Mouse (Mus musculus) kidney, adult 18-20 months (tissue): ENCODE data around the gene H2al1a.
"Not testable (repeated sequence)": the region's sequence is repeated elsewhere in the genome, so short reads cannot be mapped to it uniquely, and the experiment has no call there.

Source experiments
- DNase-seq: peaks from one replicate; pipeline ENCODE4 v3.0.0; 2021

Gene H2al1a

GRCm38 (mm10) chrX:11298957-11299356 lies at the start of gene H2al1a:
Gene H2al1a, plus strand, starts transcription at chrX:11299257.
- DNase-seq = not testable (repeated sequence)

DNA sequence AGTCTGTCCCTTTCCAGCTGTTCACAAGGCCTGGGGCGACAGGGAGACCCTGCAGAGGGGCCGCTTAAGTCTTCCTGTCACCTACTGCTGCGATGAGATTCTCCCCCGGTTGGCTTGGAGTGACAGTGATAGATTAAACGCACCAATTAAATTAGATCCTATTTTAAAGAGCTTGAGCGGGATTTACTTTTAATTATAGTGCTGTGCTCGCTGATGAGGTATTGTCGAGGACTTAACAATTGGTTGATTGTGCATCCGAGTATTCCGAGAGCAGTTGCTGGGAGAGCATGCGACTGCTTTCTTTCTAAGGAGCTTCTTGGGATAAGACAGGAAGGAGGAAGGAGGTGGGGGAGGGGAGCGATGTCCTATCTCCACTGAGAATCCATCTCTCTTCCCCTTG lies 48.9 kb upstream of the H2al1a start:
- no peak for DNase-seq

GRCm38 (mm10) chrX:11254062-11254461 lies 45.0 kb upstream of the H2al1a start:
- DNase-seq = no peak

DNA sequence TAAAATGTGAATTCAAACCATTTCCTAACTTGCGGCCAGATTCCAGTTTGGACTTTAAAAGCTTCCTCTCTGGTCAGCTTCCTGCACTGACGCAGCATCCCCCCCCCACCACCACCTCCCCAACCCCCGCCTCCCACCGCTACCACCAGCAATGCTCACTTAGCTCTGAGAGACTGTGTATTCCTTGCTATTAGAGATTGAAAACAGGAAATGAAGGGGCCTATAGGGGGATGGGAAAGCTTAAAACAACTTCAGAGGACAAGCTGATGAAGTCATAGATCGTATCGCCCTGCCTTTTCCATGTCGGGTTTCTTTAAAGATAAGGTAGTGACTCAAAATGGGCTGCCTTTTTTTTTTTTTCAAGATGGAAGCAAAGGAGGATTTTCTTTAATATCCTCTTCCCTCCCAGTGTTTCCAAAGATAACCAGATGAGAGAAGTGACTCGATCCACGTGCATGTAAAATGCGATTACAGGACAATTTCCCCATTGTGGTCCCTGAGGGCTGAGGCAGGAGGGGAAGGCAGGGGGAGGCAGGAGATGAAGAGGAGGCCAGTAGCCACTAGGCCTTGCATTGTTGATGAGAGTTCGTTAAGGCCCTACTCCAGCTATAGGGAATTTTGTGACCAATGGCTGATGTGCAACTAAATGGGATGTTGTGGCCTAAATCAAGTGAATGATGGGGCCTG lies 44.4 kb upstream of the H2al1a start:
- no peak for DNase-seq

DNA sequence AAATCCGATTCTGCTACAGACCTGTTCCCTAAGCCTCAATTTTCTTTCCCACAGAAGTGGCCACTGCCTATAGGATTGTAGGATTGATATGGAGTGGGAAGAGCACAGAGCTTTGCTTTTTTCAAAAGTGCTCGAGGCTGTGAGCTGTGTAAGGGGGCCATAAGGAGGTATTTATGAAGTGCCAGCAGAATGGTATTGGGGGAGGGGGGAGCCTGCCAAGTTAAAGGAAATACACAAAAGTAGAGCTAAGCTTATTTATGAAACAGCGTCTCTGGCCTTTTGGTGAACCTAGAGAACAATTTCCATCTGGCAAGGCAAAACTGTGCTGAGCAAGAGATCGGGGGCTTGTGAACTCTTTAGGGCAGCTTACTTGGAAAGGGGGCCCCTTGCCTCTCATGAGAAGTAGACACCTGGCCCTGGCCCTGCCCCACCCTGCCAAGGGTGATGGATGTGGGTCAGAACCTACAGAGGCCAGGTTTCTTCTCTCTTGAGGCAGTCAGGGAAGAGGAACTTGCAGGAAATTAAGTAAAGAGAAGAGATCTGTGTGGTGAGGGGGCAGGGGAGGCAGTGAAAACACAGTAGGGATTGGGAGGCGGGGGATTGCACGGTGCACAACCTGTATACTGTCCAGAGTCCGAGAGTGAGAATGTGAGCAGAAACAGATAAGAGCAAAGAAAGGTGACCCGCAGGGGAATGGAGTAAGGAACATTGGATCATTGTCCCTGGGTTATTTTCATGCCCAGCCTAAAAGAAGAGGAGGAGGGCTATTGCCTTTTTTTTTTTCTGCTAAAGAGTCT lies 43.3 kb upstream of the H2al1a start:
- DNase-seq = no peak

- no peak for DNase-seq
Observed at GRCm38 (mm10) chrX:11264918-11265317, 34.1 kb upstream of the H2al1a start.

DNA sequence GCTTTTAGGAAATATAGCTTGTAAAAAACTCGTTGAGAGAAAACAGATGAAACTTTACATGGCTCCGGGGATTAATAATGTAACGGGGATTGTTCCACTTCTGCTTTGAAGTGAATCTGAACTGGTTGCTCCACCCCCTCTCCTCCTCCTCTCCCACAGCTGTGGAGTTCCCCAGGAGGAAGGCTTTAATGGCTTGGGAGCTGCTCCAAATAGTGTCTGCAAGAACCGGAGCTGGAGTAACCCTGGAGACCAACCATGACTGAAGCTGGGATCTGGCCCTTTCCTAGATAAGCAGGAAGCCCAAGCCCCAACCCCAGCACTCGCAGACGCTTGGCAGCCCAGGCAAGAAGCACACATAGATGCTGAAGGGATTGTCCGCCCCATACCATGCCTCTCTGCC lies 31.3 kb upstream of the H2al1a start:
- no peak for DNase-seq

GRCm38 (mm10) chrX:11269074-11269473 lies 30.0 kb upstream of the H2al1a start:
- DNase-seq = no peak

DNA sequence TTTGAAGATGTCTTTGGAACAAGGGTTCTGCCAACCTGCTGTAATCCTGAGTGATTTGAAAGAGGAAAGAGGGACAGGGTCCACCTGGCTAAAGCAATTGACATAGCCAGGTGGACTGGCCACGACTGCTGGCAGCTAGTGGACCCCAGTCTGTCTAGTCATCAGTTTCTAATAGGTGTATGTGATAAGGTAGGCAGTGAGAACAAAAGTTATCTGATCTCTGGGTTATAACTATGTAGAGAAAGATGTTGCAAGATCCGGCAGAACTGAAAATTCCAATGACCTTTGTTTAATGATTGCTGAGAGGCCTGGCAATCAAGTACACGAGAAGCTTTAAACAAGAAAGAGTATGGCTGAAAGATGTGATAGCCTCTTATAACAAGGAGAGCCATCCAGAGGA lies 25.9 kb upstream of the H2al1a start:
- no peak for DNase-seq

GRCm38 (mm10) chrX:11277083-11277482 lies 22.0 kb upstream of the H2al1a start:
- DNase-seq = no peak

GRCm38 (mm10) chrX:11280741-11281140 lies 18.3 kb upstream of the H2al1a start:
- no peak for DNase-seq

GRCm38 (mm10) chrX:11288306-11288882 lies 10.7 kb upstream of the H2al1a start:
- peak; percentile 4 for DNase-seq

- no peak for DNase-seq
Observed at GRCm38 (mm10) chrX:11289244-11289643, 9.8 kb upstream of the H2al1a start.

GRCm38 (mm10) chrX:11302132-11302531 lies 3.1 kb downstream of the H2al1a start, which contains the start of gene H2al1b:
Gene H2al1b, plus strand, starts transcription at chrX:11302432.
- not testable (repeated sequence) for DNase-seq

GRCm38 (mm10) chrX:11305355-11305754 lies 6.3 kb downstream of the H2al1a start, which contains the start of gene H2al1c:
Gene H2al1c, plus strand, starts transcription at chrX:11305655.
- not testable (repeated sequence) for DNase-seq

DNA sequence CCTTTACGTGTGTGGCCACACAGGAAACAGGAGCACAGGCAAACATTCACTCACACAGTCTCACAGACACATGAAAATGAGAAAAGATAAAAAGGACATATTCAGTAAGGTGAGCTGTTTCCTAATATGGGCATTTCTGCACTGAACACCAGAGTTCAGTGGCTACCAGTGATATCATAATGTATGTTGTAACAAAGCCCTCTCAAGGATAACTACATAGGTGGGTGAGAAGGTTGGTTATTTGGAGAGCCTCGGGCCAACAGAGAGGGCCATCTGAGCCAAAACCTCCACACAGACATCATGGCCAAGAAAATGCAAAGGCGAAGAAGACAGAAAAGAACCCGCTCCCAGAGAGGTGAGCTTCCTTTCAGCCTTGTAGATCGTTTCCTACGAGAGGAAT lies 9.5 kb downstream of the H2al1a start, which contains the start of gene H2al1d:
TSS of gene H2al1d (plus strand) at position 301 of the 400 bp plus-strand sequence.
- not testable (repeated sequence) for DNase-seq

- not testable (repeated sequence) for DNase-seq
Observed at GRCm38 (mm10) chrX:11311634-11312033, 12.6 kb downstream of the H2al1a start, which contains the start of gene H2al1e. Gene H2al1e, plus strand, starts transcription at chrX:11311934.

DNA sequence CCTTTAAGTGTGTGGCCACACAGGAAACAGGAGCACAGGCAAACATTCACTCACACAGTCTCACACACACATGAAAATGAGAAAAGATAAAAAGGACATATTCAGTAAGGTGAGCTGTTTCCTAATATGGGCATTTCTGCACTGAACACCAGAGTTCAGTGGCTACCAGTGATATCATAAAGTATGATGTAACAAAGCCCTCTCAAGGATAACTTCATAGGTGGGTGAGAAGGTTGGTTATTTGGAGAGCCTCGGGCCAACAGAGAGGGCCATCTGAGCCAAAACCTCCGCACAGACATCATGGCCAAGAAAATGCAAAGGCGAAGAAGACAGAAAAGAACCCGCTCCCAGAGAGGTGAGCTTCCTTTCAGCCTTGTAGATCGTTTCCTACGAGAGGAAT lies 15.8 kb downstream of the H2al1a start, which contains the start of gene H2al1f:
TSS of gene H2al1f (plus strand) at position 301 of the 400 bp plus-strand sequence.
- not testable (repeated sequence) for DNase-seq

- not testable (repeated sequence) for DNase-seq
Observed at GRCm38 (mm10) chrX:11317956-11318355, 18.9 kb downstream of the H2al1a start, which contains the start of gene H2al1g. Gene H2al1g, plus strand, starts transcription at chrX:11318256.

DNA sequence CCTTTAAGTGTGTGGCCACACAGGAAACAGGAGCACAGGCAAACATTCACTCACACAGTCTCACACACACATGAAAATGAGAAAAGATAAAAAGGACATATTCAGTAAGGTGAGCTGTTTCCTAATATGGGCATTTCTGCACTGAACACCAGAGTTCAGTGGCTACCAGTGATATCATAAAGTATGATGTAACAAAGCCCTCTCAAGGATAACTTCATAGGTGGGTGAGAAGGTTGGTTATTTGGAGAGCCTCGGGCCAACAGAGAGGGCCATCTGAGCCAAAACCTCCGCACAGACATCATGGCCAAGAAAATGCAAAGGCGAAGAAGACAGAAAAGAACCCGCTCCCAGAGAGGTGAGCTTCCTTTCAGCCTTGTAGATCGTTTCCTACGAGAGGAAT lies 22.1 kb downstream of the H2al1a start, which contains the start of gene H2al1h:
TSS of gene H2al1h (plus strand) at position 301 of the 400 bp plus-strand sequence.
- DNase-seq = not testable (repeated sequence)

GRCm38 (mm10) chrX:11324359-11324758 lies 25.3 kb downstream of the H2al1a start, which contains the start of gene H2al1i:
Gene H2al1i, plus strand, starts transcription at chrX:11324659.
- DNase-seq = not testable (repeated sequence)

- not testable (repeated sequence) for DNase-seq
Observed at GRCm38 (mm10) chrX:11327522-11327921, 28.5 kb downstream of the H2al1a start, which contains the start of gene H2al1j. Gene H2al1j, plus strand, starts transcription at chrX:11327822.

DNA sequence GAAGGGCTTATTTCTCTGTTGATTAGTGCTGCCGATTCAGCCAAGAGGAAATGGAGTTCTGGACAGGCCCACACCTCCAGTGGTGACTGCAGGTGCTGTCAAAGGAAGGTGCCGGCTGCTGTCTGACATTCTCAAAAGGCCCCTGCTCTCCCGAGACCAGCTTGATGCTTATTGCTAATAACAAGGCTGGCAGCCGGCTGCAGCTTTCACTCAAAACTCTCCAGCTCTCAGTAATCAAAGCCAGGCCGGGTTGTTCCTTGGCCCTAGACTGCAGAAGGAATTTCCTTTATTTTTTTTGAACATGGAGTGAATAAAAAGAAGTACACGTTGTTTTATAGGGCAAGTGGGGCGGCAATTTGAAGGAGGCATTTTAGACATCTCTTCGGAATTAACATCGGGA lies 46.7 kb downstream of the H2al1a start:
- no peak for DNase-seq
